Mouse (Mus musculus) limb, embryonic 12.5 days (tissue): ENCODE data around the gene Fzd10. TPM values are rescaled to one million over a fixed set of nuclear protein-coding genes. Genes with fewer than 3 reads are reported as not detected.

ENCODE experiments used
- ATAC-seq: fragments of 200-750 bp; cut with Nextera tagmentation; 2 replicates; pipeline ENCODE4 v1.8.0; 2017; ENCODE audit warnings: low read depth, moderate TSS enrichment; ENCODE audit not compliant: insufficient number of reproducible peaks, insufficient read depth, low FRiP score, low TSS enrichment
- H3K27ac ChIP-seq: fragments of 300-500 bp; sonication (generic); 2 replicates; pipeline ENCODE4 v1.5.1; 2016; ENCODE audit warnings: mild to moderate bottlenecking, moderate library complexity
- H3K27me3 ChIP-seq: fragments of 300-500 bp; sonication (generic); 2 replicates; pipeline ENCODE4 v1.6.1; 2016; ENCODE audit warnings: mild to moderate bottlenecking, moderate library complexity
- H3K36me3 ChIP-seq: fragments of 300-500 bp; sonication (generic); 2 replicates; pipeline ENCODE4 v1.6.1; 2016; ENCODE audit warnings: mild to moderate bottlenecking, moderate library complexity
- H3K4me1 ChIP-seq: fragments of 300-500 bp; sonication (generic); replicated peaks from 2 replicates; pipeline ENCODE4 v1.6.1; 2016
- H3K4me2 ChIP-seq: fragments of 300-500 bp; sonication (generic); 2 replicates; pipeline ENCODE4 v1.6.1; 2016; ENCODE audit warnings: mild to moderate bottlenecking, moderate library complexity
- H3K4me3 ChIP-seq: fragments of 300-500 bp; sonication (generic); replicated peaks from 2 replicates; pipeline ENCODE4 v1.5.1; 2016; ENCODE audit warnings: mild to moderate bottlenecking
- H3K9ac ChIP-seq: fragments of 300-500 bp; sonication (generic); replicated peaks from 2 replicates; pipeline ENCODE4 v1.6.1; 2016; ENCODE audit warnings: mild to moderate bottlenecking, moderate library complexity
- H3K9me3 ChIP-seq: fragments of 300-500 bp; sonication (generic); 2 replicates; pipeline ENCODE4 v1.6.1; 2016; ENCODE audit warnings: mild to moderate bottlenecking, moderate library complexity
- WGBS: fragments of 180-500 bp; shearing (Covaris S2); methylation state at CpG from one replicate; pipeline ENCODE4 v1.1.7; 2016; 5-methylcytosine and 5-hydroxymethylcytosine counted together
- polyA plus RNA-seq: library from polyadenylated mRNA; unstranded; fragments of >200 nt; fragmentation: Nextera tagmentation; extraction: Ambion mirVana; gene quantifications from 2 replicates; pipeline ENCODE4 v1.2.1, GENCODE M21; 2016

Fzd10 gene
- polyA plus RNA-seq, 1 experiment from 2014 or later: 12.5 TPM

- Histone ChIP-seq H3K27ac (peak overlapping the region; percentile 97), H3K4me2 (peak overlapping the region; percentile 91), H3K9ac (peak overlapping the region; percentile 88), H3K27me3 (peaks cover 28% of the 10 kb centered on the region), H3K4me3 (peak overlapping the region; percentile 82), H3K9me3 (no peaks in the 10 kb centered on the region), H3K4me1 (peaks cover 79% of the 10 kb centered on the region), H3K36me3 (no peaks in the 10 kb centered on the region)
- under 1% methylated on average over 87 of the region's 87 CpGs for WGBS
- ATAC-seq: peak; percentile 5; the same call in 1 of the 2 replicates
Measured at GRCm38 (mm10) chr5:128601036-128602019, 684 bp downstream of the Fzd10 start.

GRCm38 (mm10) chr5:128603693-128604092, 3.0 kb downstream of the Fzd10 start:
- WGBS: 6% methylated on average over 1 of the region's 1 CpGs
- H3K9me3 ChIP-seq: no peaks in the 10 kb centered on the region
- H3K27me3 ChIP-seq: peaks cover 32% of the 10 kb centered on the region
- peak overlapping the region; percentile 27; the same call in 1 of the 2 replicates for H3K9ac ChIP-seq
- peak overlapping the region; percentile 91 for H3K4me2 ChIP-seq
- no peaks in the 10 kb centered on the region for H3K36me3 ChIP-seq
- ATAC-seq: no peak
- H3K27ac ChIP-seq: peak overlapping the region; percentile 97
- peak overlapping the region; percentile 82 for H3K4me3 ChIP-seq
- H3K4me1 ChIP-seq: peaks cover 71% of the 10 kb centered on the region

- Histone ChIP-seq H3K4me2 (peak overlapping the region; percentile 33), H3K9ac (no peak overlapping the region), H3K27me3 (peaks cover 13% of the 10 kb centered on the region), H3K36me3 (no peaks in the 10 kb centered on the region), H3K27ac (peak overlapping the region; percentile 50; the same call in 1 of the 2 replicates), H3K4me1 (peaks cover 51% of the 10 kb centered on the region), H3K4me3 (no peak overlapping the region), H3K9me3 (no peaks in the 10 kb centered on the region)
- WGBS: 3% methylated on average over 14 of the region's 14 CpGs
- ATAC-seq: no peak
Measured at GRCm38 (mm10) chr5:128606596-128606995, 6.0 kb downstream of the Fzd10 start.

GRCm38 (mm10) chr5:128609091-128609490, 8.4 kb downstream of the Fzd10 start:
- peaks cover 26% of the 10 kb centered on the region for H3K4me1 ChIP-seq
- no peaks in the 10 kb centered on the region for H3K9me3 ChIP-seq
- H3K36me3 ChIP-seq: no peaks in the 10 kb centered on the region
- no peak for ATAC-seq
- 87% methylated on average over 7 of the region's 7 CpGs for WGBS
- peaks cover 4% of the 10 kb centered on the region; the same call in 1 of the 2 replicates for H3K27me3 ChIP-seq
- no peak overlapping the region for H3K4me3 ChIP-seq
- no peak overlapping the region for H3K27ac ChIP-seq
- no peak overlapping the region for H3K4me2 ChIP-seq
- no peak overlapping the region for H3K9ac ChIP-seq

GRCm38 (mm10) chr5:128617621-128618020, 17.0 kb downstream of the Fzd10 start:
- Histone ChIP-seq H3K4me1 (peaks cover 51% of the 10 kb centered on the region), H3K27ac (peak overlapping the region; percentile 80), H3K27me3 (no peaks in the 10 kb centered on the region), H3K9ac (0 out of 2 replicates have a peak overlapping the region, but pooled peaks have one; percentile 8), H3K36me3 (no peaks in the 10 kb centered on the region), H3K4me3 (peak overlapping the region; percentile 6; the same call in 1 of the 2 replicates), H3K4me2 (peak overlapping the region; percentile 46), H3K9me3 (no peaks in the 10 kb centered on the region)
- ATAC-seq: no peak
- WGBS: under 1% methylated on average over 9 of the region's 9 CpGs

- ATAC-seq: peak; percentile 79
- Histone ChIP-seq H3K4me2 (peak overlapping the region; percentile 45), H3K4me1 (peaks cover 51% of the 10 kb centered on the region), H3K27me3 (no peaks in the 10 kb centered on the region), H3K4me3 (0 out of 2 replicates have a peak overlapping the region, but pooled peaks have one; percentile 4), H3K36me3 (no peaks in the 10 kb centered on the region), H3K27ac (peak overlapping the region; percentile 91), H3K9ac (no peak overlapping the region; the same call in 1 of the 2 replicates), H3K9me3 (no peaks in the 10 kb centered on the region)
- 4% methylated on average over 8 of the region's 8 CpGs for WGBS
Measured at GRCm38 (mm10) chr5:128619987-128620386, 19.3 kb downstream of the Fzd10 start.

GRCm38 (mm10) chr5:128620408-128620807, 19.8 kb downstream of the Fzd10 start:
- no peaks in the 10 kb centered on the region for H3K36me3 ChIP-seq
- WGBS: 2% methylated on average over 9 of the region's 9 CpGs
- no peak overlapping the region for H3K4me3 ChIP-seq
- peaks cover 51% of the 10 kb centered on the region for H3K4me1 ChIP-seq
- H3K9ac ChIP-seq: no peak overlapping the region
- ATAC-seq: peak; percentile 39; the same call in 1 of the 2 replicates
- H3K27me3 ChIP-seq: no peaks in the 10 kb centered on the region
- peak overlapping the region; percentile 91 for H3K27ac ChIP-seq
- H3K4me2 ChIP-seq: peak overlapping the region; percentile 45
- H3K9me3 ChIP-seq: no peaks in the 10 kb centered on the region

GRCm38 (mm10) chr5:128627763-128628162, 27.1 kb downstream of the Fzd10 start:
- Histone ChIP-seq H3K4me3 (no peak overlapping the region), H3K27me3 (no peaks in the 10 kb centered on the region), H3K36me3 (no peaks in the 10 kb centered on the region), H3K27ac (peak overlapping the region; percentile 37; the same call in 1 of the 2 replicates), H3K4me2 (no peak overlapping the region), H3K9ac (no peak overlapping the region), H3K9me3 (no peaks in the 10 kb centered on the region), H3K4me1 (peaks cover 14% of the 10 kb centered on the region)
- WGBS: 36% methylated on average over 5 of the region's 5 CpGs
- ATAC-seq: no peak

- Histone ChIP-seq H3K27me3 (no peaks in the 10 kb centered on the region), H3K4me2 (peak overlapping the region; percentile 17; the same call in 1 of the 2 replicates), H3K27ac (peak overlapping the region; percentile 47; the same call in 1 of the 2 replicates), H3K9me3 (no peaks in the 10 kb centered on the region), H3K9ac (no peak overlapping the region), H3K4me3 (no peak overlapping the region), H3K4me1 (peaks cover 14% of the 10 kb centered on the region), H3K36me3 (no peaks in the 10 kb centered on the region)
- ATAC-seq: 0 out of 2 replicates have a peak, but pooled peaks have one; percentile 30
- WGBS: 56% methylated on average over 9 of the region's 9 CpGs
Measured at GRCm38 (mm10) chr5:128636648-128637047, 36.0 kb downstream of the Fzd10 start.

GRCm38 (mm10) chr5:128637071-128638015, 36.7 kb downstream of the Fzd10 start:
- ATAC-seq: no peak
- no peaks in the 10 kb centered on the region for H3K36me3 ChIP-seq
- WGBS: 67% methylated on average over 26 of the region's 26 CpGs
- no peak overlapping the region for H3K9ac ChIP-seq
- no peaks in the 10 kb centered on the region for H3K9me3 ChIP-seq
- no peak overlapping the region for H3K4me3 ChIP-seq
- peaks cover 14% of the 10 kb centered on the region for H3K4me1 ChIP-seq
- no peaks in the 10 kb centered on the region for H3K27me3 ChIP-seq
- H3K4me2 ChIP-seq: peak overlapping the region; percentile 17
- H3K27ac ChIP-seq: peak overlapping the region; percentile 47; the same call in 1 of the 2 replicates
